Mouse (Mus musculus) liver, embryonic 14.5 days (tissue): Measurements from ENCODE around the gene Ptger4.

ENCODE experiments used
- CTCF ChIP-seq: IDR thresholded peaks from 2 replicates; pipeline ENCODE4 v1.5.1; 2016; ENCODE audit warnings: antibody characterized with exemption, low read depth, control low read depth
- EP300 ChIP-seq: IDR thresholded peaks from 2 replicates; pipeline ENCODE4 v1.6.1; 2016; ENCODE audit warnings: antibody characterized with exemption, low read depth

DNA sequence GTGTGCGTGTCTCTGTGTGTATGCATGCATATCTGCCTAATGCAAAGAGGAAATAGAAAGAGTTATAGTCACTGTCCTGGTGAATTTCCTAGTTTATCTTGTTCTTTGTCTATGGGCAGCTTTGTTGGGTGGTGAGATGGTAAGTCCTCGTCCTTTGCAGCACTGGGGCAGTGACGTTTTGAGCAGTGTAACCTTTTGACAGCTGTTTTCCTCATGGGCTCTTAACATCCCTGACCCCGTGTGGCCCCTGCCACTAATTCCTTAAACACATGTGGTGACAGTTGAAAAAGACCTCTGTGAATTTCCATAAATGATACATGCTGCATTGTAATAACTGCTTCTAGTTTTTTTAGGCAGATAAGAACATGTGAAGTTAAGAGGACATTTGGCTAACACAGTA, 47.3 kb downstream of the Ptger4 start:
- TF ChIP-seq EP300 (no peak), CTCF (no peak)
